Mouse (Mus musculus) liver, embryonic 14.5 days (tissue): ENCODE results near the gene Cdiptos.

Source experiments
- CTCF ChIP-seq: IDR thresholded peaks from 2 replicates; pipeline ENCODE4 v1.5.1; 2016; ENCODE audit warnings: antibody characterized with exemption, low read depth, control low read depth
- EP300 ChIP-seq: IDR thresholded peaks from 2 replicates; pipeline ENCODE4 v1.6.1; 2016; ENCODE audit warnings: antibody characterized with exemption, low read depth

- TF ChIP-seq CTCF (peak; percentile 94), EP300 (no peak)
Observed at GRCm38 (mm10) chr7:127016971-127017949, 41.4 kb upstream of the Cdiptos start, which contains the start of gene Pagr1a.
